Mouse (Mus musculus): ENCODE results near the gene Il24.

DNA sequence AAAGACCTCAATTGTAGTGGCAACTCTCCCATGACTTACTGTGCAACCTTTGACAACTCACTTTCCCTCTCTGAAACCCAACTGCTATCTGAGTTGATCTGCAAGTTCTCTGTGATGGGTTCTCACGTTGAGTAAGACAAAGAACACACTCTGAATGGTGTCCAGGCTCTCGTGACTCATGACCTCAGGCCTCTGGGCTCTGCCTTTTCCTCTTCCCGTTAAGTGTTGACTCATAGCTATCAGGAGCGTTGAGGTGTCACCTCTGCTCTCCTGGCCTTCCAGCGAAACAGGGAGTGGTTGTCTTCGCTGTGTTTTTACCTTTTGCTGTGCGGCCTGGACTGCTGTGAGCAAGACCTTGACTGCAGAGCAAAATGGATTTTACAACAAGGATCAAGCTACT lies 15.3 kb upstream of the Il24 start:
- TF ChIP-seq CTCF (IDR thresholded peaks at IDR 0.05; ENCODE audit: low read depth): no peak
- TF ChIP-seq EP300 (IDR thresholded peaks at IDR 0.05; ENCODE audit: low read depth): no peak

Measured in heart, postnatal 0 days (tissue).